Mouse (Mus musculus) gastrocnemius, postnatal 25 days (tissue): ENCODE measurements around the gene Lmod2. TPM values are rescaled to one million over a fixed set of nuclear protein-coding genes. Genes with fewer than 3 reads are reported as not detected.
A peak's percentile ranks its signal among the peaks of the same experiment; 100 is the strongest.

Source experiments
- DNase-seq: peaks from one replicate; pipeline ENCODE4 v3.0.0; 2022
- long read RNA-seq, 2 experiments: library from polyadenylated mRNA; stranded (forward); transcript quantifications; one replicate each; pipeline ENCODE4 v2.0.0; 2021
- total RNA-seq, 2 experiments: library from RNA; stranded (reverse); gene quantifications; 1 replicate in 1 of 2; 2 replicates in 1 of 2; pipeline ENCODE4 v1.2.3; 2021

Lmod2 gene
- total RNA-seq = 100 to 1,000 TPM; 183 to 199 TPM
- long read RNA-seq, experiment 1, transcript Lmod2-201 (3 exons, 1,976 nt) = major isoform, 20 of 33 reads
- long read RNA-seq, experiment 1, partial matches to known transcripts = 13 of 33 reads
- long read RNA-seq, experiment 1, other reads (novel, unspliced or antisense) = 0 of 33 reads
- long read RNA-seq, experiment 2, transcript Lmod2-201 (3 exons, 1,976 nt) = major isoform, 46 of 55 reads
- long read RNA-seq, experiment 2, partial matches to known transcripts = 9 of 55 reads
- long read RNA-seq, experiment 2, other reads (novel, unspliced or antisense) = 0 of 55 reads

GRCm38 (mm10) chr6:24597500-24597899 is at the start of gene Lmod2:
Lmod2 (plus strand) TSS chr6:24597762.
- peak; percentile 54 for DNase-seq

GRCm38 (mm10) chr6:24549801-24550200 is 47.8 kb upstream of the Lmod2 start:
- no peak for DNase-seq

- peak; percentile 55 for DNase-seq
Observed at GRCm38 (mm10) chr6:24552046-24552445, 45.5 kb upstream of the Lmod2 start.

- DNase-seq = peak; percentile 60
Observed at GRCm38 (mm10) chr6:24554427-24555086, 43.0 kb upstream of the Lmod2 start.

GRCm38 (mm10) chr6:24555488-24555887 is 42.1 kb upstream of the Lmod2 start:
- peak; percentile 46 for DNase-seq

- DNase-seq = no peak
Observed at GRCm38 (mm10) chr6:24564081-24564480, 33.5 kb upstream of the Lmod2 start.

GRCm38 (mm10) chr6:24564886-24565285 is 32.7 kb upstream of the Lmod2 start:
- no peak for DNase-seq

GRCm38 (mm10) chr6:24568963-24569362 is 28.6 kb upstream of the Lmod2 start:
- no peak for DNase-seq

- no peak for DNase-seq
Observed at GRCm38 (mm10) chr6:24569711-24570110, 27.9 kb upstream of the Lmod2 start.

GRCm38 (mm10) chr6:24570278-24570677 is 27.3 kb upstream of the Lmod2 start:
- peak; percentile 15 for DNase-seq

GRCm38 (mm10) chr6:24571126-24571525 is 26.4 kb upstream of the Lmod2 start:
- no peak for DNase-seq

GRCm38 (mm10) chr6:24572431-24572830 is 25.1 kb upstream of the Lmod2 start:
- no peak for DNase-seq

GRCm38 (mm10) chr6:24573319-24573718 is 24.2 kb upstream of the Lmod2 start:
- no peak for DNase-seq

- peak; percentile 66 for DNase-seq
Observed at GRCm38 (mm10) chr6:24583456-24583855, 14.1 kb upstream of the Lmod2 start.

GRCm38 (mm10) chr6:24585431-24586310 is 11.9 kb upstream of the Lmod2 start:
- no peak for DNase-seq

- DNase-seq = peak; percentile 74
Observed at GRCm38 (mm10) chr6:24586885-24587284, 10.7 kb upstream of the Lmod2 start.

- no peak for DNase-seq
Observed at GRCm38 (mm10) chr6:24590282-24590681, 7.3 kb upstream of the Lmod2 start.

- DNase-seq = no peak
Observed at GRCm38 (mm10) chr6:24591525-24592218, 5.9 kb upstream of the Lmod2 start.

- no peak for DNase-seq
Observed at GRCm38 (mm10) chr6:24599179-24599578, 1.6 kb downstream of the Lmod2 start.

- no peak for DNase-seq
Observed at GRCm38 (mm10) chr6:24599639-24600038, 2.1 kb downstream of the Lmod2 start.

GRCm38 (mm10) chr6:24600134-24600533 is 2.6 kb downstream of the Lmod2 start:
- DNase-seq = no peak

GRCm38 (mm10) chr6:24600726-24601125 is 3.2 kb downstream of the Lmod2 start:
- no peak for DNase-seq
